Mouse (Mus musculus) E14TG2a.4 (cell line): ENCODE measurements at regions not wholly inside any gene's neighbourhood (a gene's known extent, or its start where the extent isn't known, plus 50 kb on each side); places are given as distances from the start of the nearest gene placed in this dataset.

Experiments used
- CTCF ChIP-seq: conservative IDR thresholded peaks from 2 replicates; pipeline ENCODE4 v1.5.1; 2014; ENCODE audit warnings: low read length
- NANOG ChIP-seq: IDR thresholded peaks from 2 replicates; pipeline ENCODE4 v1.6.1; 2014; ENCODE audit warnings: borderline replicate concordance, low read length, mixed read lengths
- POU5F1 ChIP-seq: IDR thresholded peaks from 2 replicates; pipeline ENCODE4 v1.6.1; 2014; ENCODE audit warnings: low read length, borderline replicate concordance

DNA sequence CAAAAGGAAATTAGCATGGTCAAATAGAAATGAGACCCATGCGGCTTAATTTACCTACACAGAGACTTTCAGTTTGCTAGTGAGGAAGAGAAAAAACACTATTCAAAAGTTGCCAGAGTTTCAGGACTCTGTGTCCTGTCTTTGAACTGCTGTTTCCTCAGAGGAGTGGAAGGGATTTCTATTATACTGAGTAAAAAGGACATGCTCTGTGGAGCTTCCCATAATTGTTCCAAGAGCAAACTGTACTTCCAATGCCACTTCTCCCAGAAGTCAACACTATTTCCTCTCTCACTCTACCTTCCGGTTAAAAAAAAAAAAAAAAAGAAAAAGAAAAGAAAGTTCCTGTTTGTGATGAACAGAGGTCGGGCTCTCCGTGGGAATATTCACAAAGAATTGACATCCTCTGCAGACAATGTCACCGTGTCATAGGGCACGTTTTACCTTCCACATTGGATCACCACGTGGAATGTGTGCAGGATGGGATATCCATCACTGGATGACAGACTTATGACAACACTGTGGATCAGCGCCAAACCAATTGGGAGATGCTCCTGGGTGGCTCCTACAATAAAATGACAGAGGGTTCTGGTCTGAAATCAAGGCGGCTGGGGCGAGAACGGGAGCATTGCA, 377.5 kb downstream of the Gja1 start:
- TF ChIP-seq CTCF (no peak), NANOG (no peak), POU5F1 (no peak)
